Mouse (Mus musculus): ENCODE results near the gene Olfr1441. TPM values are rescaled to one million over a fixed set of nuclear protein-coding genes. Genes with fewer than 3 reads are reported as not detected.

The Olfr1441 gene
- total and polyA plus RNA-seq, 3 experiments, result not detected

DNA sequence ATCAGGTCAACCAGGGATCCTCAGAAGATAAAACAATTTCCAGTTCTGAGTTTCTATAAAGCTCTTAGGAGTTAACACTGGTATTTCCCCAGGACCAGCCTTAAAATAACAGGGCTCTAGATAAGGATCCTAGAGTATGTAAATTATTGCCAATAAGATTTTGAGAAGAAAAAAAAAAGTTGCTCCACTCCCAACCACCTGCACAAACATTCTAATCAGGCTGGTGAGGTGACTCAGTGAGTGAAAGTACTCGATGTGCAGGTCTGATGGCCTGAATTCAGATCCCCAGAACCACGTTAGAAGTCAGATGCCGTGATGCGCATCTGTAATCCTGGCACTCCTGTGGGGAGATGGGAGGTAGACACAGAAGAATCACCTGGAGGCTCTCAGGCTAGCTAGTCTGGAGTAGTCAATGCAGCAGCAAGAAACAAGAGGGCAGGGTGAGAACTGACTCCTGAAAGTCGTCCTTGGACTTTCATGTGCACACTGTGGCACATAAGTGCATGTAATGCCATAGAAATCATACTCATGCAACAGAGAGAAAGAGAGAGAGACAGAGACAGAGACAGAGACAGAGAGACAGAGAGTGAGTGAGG, 55.2 kb downstream of the Olfr1441 start:
- H3K79me2 ChIP-seq (replicated peaks; ENCODE audit: control insufficient read depth, insufficient read depth, low read length), result no peaks in the 10 kb centered on the region
- TF ChIP-seq POLR2A (IDR thresholded peaks at IDR 0.05; ENCODE audit: insufficient read depth, low read depth, low read length), result no peak
- TF ChIP-seq CTCF (IDR thresholded peaks at IDR 0.05), result no peak
- TF ChIP-seq EP300 (IDR thresholded peaks at IDR 0.05; ENCODE audit: insufficient read depth, low read depth, low read length), result no peak
- no peaks in the 10 kb centered on the region for H3K36me3 ChIP-seq (ENCODE audit: control insufficient read depth, insufficient read depth, low read length)
- peaks cover 3% of the 10 kb centered on the region for H3K4me1 ChIP-seq (ENCODE audit: control insufficient read depth, insufficient read depth, low read length)
- 70% methylated on average over 5 of the region's 5 CpGs for WGBS
- H3K9ac ChIP-seq (ENCODE audit: low read depth, low read length), result no peak overlapping the region
- H3K27ac ChIP-seq, result no peak overlapping the region; the same call in 1 of the 2 replicates
- no peak for DNase-seq
- no peaks in the 10 kb centered on the region for H3K27me3 ChIP-seq (ENCODE audit: control insufficient read depth, insufficient read depth, low read length)
- intact Hi-C loops (cut with DNase I), result no loop called here
- H3K4me3 ChIP-seq, result no peak overlapping the region

Other genes starting within 250 kb of the Olfr1441 start
- not detected for gene Olfr1555-ps1, start 247.3 kb upstream of the Olfr1441 start, total RNA-seq (2021)
- gene Olfr1555-ps1, start 247.3 kb upstream of the Olfr1441 start, polyA plus RNA-seq (2012; rRNA removed), result not detected in 2 replicates
- gene Olfr1431, start 216.8 kb upstream of the Olfr1441 start, total RNA-seq (2021), result not detected
- gene Olfr1431, start 216.8 kb upstream of the Olfr1441 start, polyA plus RNA-seq (2012; rRNA removed), result not detected in 2 replicates
- gene Olfr1432, start 184.8 kb upstream of the Olfr1441 start, total RNA-seq (2021), result not detected
- not detected in 2 replicates for gene Olfr1432, start 184.8 kb upstream of the Olfr1441 start, polyA plus RNA-seq (2012; rRNA removed)
- not detected for gene Olfr262, start 175.8 kb upstream of the Olfr1441 start, total RNA-seq (2021)
- not detected in 2 replicates for gene Olfr262, start 175.8 kb upstream of the Olfr1441 start, polyA plus RNA-seq (2012; rRNA removed)
- gene Olfr235, start 156.4 kb upstream of the Olfr1441 start, total RNA-seq (2021), result not detected
- gene Olfr235, start 156.4 kb upstream of the Olfr1441 start, polyA plus RNA-seq (2012; rRNA removed), result not detected in 2 replicates
- gene Olfr1434, start 137.6 kb upstream of the Olfr1441 start, total RNA-seq (2021), result not detected
- gene Olfr1434, start 137.6 kb upstream of the Olfr1441 start, polyA plus RNA-seq (2012; rRNA removed), result not detected in 2 replicates
- not detected for gene Olfr1436, start 118.3 kb upstream of the Olfr1441 start, total RNA-seq (2021)
- gene Olfr1436, start 118.3 kb upstream of the Olfr1441 start, polyA plus RNA-seq (2012; rRNA removed), result not detected in 2 replicates
- not detected for gene Olfr1437, start 92.3 kb upstream of the Olfr1441 start, total RNA-seq (2021)
- not detected in 2 replicates for gene Olfr1437, start 92.3 kb upstream of the Olfr1441 start, polyA plus RNA-seq (2012; rRNA removed)
- gene Olfr1438-ps1, start 81.5 kb upstream of the Olfr1441 start, total RNA-seq (2021), result not detected
- not detected in 2 replicates for gene Olfr1438-ps1, start 81.5 kb upstream of the Olfr1441 start, polyA plus RNA-seq (2012; rRNA removed)
- gene Olfr1440, start 30.2 kb upstream of the Olfr1441 start, total RNA-seq (2021), result not detected
- not detected in 2 replicates for gene Olfr1440, start 30.2 kb upstream of the Olfr1441 start, polyA plus RNA-seq (2012; rRNA removed)
- not detected for gene Pfpl, start 10.5 kb downstream of the Olfr1441 start, total RNA-seq (2021)
- not detected in 2 replicates for gene Pfpl, start 10.5 kb downstream of the Olfr1441 start, polyA plus RNA-seq (2012; rRNA removed)
- 1 to 10 TPM; 7.4 to 8.0 TPM for gene Mpeg1, start 43.3 kb downstream of the Olfr1441 start, total RNA-seq (2021)
- gene Mpeg1, start 43.3 kb downstream of the Olfr1441 start, polyA plus RNA-seq (2012; rRNA removed), result 3.5 and 4.3 TPM in 2 replicates
- gene Dtx4, start 84.0 kb downstream of the Olfr1441 start, total RNA-seq (2021), result 1 to 10 TPM; 5.7 to 6.2 TPM
- 3.7 and 5.0 TPM in 2 replicates for gene Dtx4, start 84.0 kb downstream of the Olfr1441 start, polyA plus RNA-seq (2012; rRNA removed)
- gene Fam111a, start 128.3 kb downstream of the Olfr1441 start, total RNA-seq (2021), result 1 to 10 TPM; 4.4 to 4.7 TPM
- gene Fam111a, start 128.3 kb downstream of the Olfr1441 start, polyA plus RNA-seq (2012; rRNA removed), result 1.5 and 2.7 TPM in 2 replicates
- gene Gm4952, start 182.5 kb downstream of the Olfr1441 start, total RNA-seq (2021), result not detected
- not detected in 2 replicates for gene Gm4952, start 182.5 kb downstream of the Olfr1441 start, polyA plus RNA-seq (2012; rRNA removed)
- not detected for gene Glyat, start 215.9 kb downstream of the Olfr1441 start, total RNA-seq (2021)
- gene Glyat, start 215.9 kb downstream of the Olfr1441 start, polyA plus RNA-seq (2012; rRNA removed), result 0.20 TPM in 1 of 2 replicates, not detected in the other

All from heart, adult 2 months (tissue).